Mouse (Mus musculus) spleen, postnatal 4 days (tissue): ENCODE results near the gene Abca2.
"Not testable (repeated sequence)": the region's sequence is repeated elsewhere in the genome, so short reads cannot be mapped to it uniquely, and the experiment has no call there.

ENCODE experiments used
- DNase-seq, 2 experiments: peaks; one replicate each; pipeline ENCODE4 v3.0.0; 2022; ENCODE audit warnings: low spot score in 2 of 2

Abca2 gene

DNA sequence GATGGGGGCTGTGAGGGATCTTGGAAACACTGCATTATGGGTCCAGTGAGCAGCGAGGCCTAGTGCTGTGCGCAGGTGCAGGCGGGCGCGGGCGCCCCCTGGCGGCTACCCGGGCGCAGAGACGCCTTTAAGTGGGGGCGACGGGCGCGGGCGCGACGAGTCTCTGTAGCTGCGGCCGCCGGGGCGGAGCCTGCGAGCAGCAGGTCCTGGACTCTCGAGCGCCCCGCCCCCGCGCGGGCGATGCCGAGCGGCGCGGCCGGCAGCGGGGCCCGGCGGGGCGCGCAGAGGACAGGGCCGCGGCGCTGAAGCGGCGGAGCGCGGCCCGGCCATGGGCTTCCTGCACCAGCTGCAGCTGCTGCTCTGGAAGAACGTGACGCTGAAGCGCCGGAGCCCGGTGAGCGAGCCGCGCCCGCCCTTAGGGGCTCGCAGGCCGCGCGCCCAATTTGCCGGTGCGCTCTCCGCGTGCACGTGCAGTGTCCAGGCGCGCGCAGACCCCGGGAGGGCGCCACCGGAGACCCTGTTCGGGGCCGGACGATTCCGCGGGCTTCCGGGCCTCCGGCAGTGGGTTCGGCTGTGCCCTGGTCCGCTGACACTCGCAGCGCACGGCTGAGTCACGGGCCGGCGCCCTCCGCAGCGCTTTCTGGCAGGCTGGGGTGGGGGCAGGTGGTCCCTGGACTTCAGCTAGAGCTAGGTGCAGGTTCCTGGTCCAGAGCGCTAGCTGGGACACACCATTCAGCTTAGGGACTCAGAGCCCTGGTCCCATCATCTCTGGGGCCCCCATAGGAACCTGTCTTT is at the start of gene Abca2:
Abca2 (plus strand) TSS at position 262 of the 795 bp plus-strand sequence.
- peak; percentile 92 to 98 for DNase-seq

DNA sequence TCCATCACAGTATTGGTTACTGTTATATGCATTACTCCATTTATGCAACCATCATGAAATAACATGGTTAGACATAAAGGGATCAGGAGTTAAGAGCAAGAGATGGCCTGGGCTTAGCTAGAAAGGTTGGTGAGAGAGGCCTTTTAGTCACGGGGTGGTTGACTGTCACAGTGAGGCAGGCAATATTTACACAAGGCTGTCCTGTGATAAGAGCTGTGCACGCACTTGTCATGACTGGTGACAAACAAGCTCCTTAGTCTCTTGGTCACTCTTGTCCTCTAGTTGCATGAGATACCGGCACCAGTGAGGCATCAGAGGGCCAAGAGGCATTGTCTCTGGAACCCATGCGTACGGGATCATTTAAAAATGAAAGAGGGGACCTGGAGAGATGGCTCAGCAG is 44.0 kb upstream of the Abca2 start:
- no peak for DNase-seq

DNA sequence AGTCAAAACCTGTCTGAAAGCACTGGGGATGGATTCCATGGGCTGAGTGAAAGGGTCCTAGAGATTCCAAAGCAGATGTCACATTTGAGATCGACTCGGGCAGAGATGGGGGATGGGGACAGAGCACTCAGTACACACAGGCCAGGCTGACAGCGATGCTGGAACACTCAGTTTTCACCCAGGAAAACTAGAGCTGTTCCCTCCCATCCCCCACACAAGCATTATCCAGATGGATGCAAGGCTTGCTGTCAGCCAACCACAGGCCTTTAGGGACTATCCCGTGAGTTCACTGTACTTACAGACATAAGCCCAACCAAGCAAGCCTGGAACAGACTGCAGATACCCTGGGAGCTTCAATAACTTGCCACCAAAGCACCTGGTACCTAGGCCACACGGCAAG is 37.2 kb upstream of the Abca2 start:
- no peak for DNase-seq

DNA sequence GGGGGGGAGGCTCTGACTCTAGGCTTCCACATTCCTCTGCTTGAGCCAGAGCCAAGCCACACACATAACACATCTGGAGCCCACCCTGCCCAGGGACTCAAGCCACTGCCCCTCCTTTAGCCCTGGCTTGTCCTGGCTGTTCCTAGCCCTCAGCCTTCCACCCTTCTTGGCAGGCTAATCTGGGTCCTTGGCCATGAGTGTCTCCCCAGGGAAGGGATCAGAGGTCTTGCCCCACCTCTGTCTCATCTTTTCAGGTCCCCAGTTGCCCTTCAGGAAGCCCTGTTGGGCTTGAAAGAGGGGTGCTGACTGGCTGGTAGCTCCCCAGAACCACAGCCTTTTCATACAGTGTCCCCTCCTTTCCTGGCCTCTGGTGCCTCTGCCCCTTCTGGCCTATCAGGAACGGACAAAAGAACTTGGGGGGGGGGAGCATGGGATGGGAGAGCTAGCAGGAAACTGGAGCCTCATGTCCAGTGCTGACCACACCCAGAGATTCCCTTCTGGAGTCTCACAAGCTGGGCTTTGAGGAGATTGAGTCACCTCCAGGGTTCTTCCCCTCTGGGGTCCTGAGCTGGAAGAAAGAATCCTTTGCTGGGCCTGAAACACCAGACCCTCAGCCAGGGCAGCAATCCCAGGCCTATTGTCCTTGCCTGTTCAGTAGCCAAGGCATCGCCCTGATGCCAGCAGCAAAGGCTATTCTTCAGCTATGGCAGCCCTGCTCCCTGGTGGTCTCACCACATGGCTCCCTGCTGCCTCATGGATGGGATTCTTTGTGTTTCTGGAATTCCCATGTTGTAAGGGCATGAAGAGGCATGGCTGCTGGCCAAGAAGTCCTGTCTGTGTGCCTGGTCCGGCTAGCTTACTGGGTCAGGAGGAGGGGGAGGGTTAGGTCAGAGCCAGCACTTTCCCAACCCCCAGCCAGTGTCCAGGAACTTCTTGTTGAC is 34.0 kb upstream of the Abca2 start:
- DNase-seq, result no peak

DNA sequence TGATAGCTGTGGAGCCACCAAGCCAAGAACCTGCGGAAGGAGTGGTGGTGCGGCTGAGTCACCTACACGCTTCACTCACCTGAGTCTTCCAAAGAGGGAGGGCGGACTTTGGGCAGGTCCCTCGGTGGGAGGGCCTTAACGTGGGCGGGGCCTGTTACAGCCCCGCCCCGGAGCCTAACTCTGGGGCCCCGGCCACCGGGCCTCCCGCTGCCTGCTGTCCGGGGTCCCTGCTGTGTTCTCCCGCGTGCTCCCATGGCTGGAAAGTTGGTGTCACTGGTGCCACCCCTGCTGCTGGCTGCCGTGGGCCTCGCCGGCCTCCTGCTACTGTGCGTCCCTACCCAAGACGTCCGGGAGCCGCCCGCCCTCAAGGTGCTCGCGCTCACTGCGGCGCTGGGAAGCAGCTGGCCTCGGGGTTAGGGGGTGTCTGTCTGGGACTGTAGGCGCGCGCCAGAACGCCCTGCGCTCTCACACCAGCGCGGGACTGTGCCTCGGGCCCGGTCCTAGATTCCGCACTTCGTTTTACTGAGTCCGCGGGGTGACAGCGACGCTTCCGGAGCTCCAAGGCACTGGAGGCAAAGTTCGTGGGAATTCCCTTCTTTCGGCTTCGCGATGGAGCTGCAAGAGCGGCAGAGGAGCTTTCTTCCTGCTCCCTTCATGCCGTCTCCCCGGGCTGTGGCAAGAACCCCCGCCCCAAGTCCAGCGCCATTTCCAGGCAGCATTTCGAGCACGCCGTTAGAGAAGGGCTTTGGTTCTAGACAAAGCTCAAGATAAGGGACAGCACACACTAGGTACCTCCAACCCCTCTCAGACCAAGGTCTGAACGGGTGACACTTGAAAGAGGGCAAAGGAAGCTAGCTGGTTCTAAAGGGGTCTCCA is 32.5 kb upstream of the Abca2 start, which contains the start of gene Entpd2:
Entpd2 (plus strand) TSS at position 154 of the 876 bp plus-strand sequence.
- DNase-seq, result peak in 1 of 2 experiments; percentile 12

DNA sequence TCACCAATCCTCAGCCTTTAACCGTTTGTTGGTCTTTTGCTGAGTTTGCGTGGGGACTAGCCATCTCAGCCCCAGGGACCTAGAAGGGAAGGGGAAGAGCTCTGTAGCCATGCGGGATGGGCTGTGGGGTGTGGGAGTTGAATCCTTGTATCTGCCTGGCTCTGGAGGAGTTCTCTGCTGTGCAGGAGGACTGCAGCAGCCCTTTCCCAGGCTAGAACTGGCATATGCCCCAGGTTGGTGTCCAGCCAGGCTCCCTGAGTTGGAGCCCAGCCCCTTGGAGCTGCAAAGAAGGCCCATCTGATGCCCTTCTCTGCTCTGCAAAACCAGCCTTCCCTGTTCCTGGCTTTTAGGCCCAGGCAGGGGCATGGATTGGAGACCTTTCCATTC is 31.9 kb upstream of the Abca2 start:
- no peak for DNase-seq

DNA sequence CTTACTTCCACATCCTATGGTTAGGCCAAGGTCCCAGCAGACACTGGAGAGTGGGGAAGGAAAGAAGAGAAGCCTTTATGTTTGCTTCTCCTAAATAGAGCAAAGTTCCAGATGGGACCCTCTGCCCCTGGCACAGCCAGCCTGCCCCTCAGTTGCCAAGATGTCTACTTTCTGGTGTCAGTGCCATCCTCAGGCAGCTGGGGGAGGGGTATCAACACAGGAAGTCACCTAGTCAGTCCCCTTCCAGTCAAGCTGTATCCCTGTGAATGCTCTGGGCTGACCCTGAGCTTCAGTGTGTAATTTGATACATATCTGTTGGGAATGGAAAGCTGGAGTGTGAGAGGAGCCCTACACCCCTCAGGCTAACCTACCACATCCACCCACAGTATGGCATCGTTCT is 31.5 kb upstream of the Abca2 start:
- no peak for DNase-seq

DNA sequence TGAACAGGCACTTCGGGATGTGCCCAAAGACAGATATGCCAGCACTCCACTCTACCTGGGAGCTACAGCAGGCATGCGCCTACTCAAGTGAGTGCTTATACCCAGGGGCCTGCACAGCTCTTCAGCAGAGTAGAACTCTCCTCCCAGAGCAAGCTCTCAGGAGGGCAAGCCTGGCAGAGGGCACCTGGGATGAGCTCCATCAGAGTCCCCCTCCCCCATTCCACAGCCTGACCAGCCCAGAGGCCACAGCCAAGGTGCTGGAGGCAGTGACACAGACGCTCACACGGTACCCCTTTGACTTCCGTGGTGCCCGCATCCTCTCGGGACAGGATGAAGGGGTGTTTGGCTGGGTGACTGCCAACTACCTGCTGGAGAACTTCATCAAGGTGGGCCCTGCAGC is 30.4 kb upstream of the Abca2 start:
- DNase-seq, result no peak

DNA sequence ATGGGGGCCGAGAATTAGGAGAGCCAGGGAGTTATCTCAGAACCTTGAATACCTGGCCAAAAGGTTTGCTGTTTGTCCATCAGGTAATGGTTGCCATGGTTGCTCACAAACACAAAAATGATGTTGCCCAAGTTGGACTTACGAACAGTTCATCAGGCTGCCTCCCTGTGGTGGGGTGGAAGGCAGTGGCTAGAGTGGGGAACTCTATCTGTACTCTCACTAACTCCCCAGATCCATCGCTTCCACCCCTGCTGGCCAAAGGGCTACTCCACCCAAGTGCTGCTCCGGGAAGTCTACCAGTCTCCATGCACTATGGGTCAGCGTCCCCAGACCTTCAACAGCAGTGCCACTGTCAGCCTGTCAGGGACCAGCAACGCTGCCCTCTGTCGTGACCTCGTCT is 29.5 kb upstream of the Abca2 start, which contains the start of gene Npdc1:
Npdc1 (plus strand) TSS at position 301 of the 400 bp plus-strand sequence.
- no peak for DNase-seq

DNA sequence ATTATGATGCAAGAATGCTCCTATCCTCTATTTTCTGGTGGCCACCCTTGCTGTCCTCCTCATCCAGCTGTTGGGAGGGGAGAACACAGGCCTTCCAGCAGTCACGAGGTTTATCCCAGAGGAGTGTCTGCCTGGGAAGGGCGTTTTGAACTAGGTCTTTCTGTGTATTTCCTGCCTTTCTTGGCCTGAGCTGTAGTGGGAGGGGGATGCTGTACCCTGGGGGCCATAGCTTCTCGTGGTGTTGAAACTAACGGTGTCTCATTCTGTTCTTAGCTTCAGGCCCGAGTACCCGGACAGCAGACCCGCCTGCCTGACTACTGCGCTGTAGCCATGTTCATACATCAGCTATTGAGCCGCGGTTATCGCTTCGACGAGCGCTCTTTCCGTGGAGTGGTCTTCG is 28.2 kb upstream of the Abca2 start:
- DNase-seq, result no peak

DNA sequence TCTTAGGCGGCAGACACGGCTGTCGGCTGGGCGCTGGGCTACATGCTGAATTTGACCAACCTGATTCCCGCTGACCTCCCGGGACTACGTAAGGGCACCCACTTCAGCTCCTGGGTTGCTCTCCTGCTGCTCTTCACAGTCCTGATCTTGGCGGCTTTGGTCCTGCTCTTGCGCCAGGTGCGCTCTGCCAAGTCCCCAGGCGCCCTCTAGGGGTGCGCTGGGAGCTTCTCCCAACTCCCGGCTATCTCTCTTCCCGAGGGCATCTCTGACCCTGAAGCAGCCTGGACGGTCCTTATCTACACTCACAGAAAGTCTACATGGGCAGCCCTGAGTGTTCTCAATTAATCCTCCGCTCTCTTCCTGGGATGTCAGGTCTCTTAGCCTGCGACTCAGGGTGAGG is 27.7 kb upstream of the Abca2 start:
- DNase-seq, result peak in 1 of 2 experiments; percentile 25

DNA sequence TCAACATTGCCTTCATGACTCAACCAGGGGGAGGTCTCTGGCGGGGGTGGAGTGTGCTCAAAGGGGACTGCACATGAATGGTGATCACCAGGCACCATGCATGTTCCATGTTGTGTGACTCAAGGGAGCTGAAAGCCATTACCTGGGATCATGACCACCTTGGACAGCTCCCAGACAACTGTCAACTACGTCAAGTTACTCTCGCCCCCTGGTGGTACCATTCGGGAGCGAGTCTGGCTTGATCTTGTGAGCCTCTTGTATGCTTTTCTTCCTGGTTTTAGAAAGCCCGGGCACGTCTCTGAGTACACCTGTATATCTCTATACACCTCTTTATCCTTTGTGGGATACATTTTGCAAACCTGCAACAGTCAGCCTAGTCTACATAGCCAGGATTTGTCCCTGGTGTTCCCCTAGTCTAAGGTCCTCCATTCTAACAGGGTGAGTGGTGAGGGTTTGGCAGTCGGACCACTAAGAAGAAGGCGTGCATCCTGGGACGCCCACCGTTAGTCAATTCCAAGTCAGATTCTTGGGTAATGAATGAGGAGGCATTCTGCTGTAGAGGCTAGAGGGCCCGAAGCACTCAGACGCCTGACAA is 26.0 kb upstream of the Abca2 start:
- DNase-seq, result peak; percentile 82 to 93

DNA sequence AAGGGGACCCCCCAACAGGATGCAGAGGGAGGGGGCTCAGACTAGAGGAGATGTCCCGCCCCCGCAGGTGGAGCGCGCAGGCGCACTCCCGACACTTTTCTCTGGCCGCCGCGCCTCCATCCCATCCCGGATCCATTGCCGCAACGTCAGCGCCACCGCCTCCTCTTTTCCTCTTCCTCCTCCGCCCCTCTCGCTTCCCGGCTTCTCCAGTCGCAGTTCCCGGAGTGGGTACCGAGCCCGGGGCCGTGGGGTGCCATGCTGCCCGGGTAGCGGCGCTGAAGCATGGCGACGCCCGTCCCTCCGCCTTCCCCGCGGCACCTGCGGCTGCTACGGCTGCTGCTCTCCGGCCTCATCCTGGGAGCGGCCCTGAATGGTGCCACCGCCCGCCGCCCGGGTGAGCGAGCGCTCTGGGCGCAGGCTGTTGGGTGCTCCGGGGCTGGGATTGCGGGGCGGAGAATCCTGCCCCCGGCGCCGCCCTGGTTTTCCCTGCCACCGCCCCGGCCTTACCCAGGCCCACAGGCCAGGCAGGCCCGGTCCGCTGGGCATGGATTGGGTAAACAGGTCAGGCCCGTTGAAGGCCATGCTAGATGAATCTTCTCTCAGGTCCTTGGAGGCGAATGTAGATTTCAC is 25.4 kb upstream of the Abca2 start:
- DNase-seq, result no peak

DNA sequence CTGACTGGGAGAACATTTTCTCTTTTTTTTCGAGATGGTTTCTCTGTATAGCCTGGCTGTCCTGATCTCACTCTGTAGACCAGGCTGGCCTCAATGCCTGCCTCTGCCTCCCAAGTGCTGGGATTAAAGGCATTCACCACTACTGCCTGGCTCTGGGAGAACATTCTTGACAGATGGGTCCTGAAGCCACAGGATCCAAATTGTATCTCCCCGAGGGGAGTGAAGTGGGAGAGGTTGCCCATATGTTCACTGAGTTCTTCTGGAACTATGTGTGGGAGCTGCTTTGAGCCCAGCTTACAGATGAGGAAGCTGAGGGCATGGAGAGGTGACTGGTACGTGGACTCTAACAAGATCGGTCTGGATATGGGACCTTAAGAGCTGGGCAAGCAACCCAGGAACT is 24.5 kb upstream of the Abca2 start:
- no peak for DNase-seq

DNA sequence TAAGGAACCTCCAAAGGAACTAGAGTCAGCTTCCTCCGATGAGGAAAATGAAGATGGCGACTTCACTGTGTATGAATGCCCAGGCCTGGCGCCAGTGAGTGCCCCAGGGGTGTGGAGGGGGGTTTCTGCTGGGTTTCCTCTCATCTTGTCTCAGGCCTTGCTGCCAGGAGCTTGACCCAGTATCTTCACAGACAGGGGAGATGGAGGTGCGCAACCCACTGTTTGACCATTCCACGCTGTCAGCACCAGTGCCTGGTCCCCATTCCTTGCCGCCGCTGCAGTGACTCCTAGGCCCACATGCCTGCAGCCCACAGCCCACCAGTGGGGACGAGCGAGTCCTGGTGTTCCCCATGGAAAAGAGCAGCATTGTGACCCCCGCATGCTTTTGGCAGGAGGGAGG is 19.6 kb upstream of the Abca2 start:
- peak in 1 of 2 experiments; percentile 10 for DNase-seq

DNA sequence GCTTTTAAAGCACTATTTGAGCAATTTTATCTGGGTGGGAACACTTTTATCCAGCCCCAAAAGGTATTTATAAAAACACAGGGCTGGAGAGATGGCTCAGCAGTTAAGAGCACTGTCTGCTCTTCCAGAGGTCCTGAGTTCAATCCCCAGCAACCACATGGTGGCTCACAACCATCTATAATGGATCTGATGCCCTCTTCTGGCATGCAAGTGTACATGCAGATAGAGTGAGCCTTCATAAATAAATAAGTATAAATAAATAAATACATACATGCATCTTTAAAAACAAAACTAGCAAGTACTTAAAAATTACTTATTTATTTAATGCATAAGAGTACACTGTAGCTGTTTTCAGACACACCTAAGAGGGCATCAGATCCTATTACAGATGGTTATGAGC is 15.1 kb upstream of the Abca2 start:
- not testable (repeated sequence) for DNase-seq

DNA sequence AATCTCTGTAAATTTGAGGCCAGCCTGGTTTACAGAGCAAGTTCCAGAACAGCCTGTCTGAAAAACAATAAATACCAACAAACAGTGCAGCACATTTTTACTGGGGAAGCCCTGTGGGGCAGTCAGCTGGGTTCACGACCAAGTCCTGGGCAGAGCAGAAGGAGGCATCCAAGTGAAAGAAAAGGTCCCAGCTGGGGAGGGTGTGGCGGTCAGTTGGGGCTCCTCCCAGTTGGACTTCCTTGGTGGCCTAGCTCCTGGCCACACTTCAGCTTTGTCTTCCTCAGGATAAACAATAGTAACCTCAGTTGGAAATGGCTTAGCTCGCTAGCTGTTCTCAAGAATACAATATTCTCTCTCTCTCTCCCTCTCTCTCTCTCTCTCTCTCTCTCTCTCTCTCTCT is 11.1 kb upstream of the Abca2 start:
- DNase-seq, result no peak

DNA sequence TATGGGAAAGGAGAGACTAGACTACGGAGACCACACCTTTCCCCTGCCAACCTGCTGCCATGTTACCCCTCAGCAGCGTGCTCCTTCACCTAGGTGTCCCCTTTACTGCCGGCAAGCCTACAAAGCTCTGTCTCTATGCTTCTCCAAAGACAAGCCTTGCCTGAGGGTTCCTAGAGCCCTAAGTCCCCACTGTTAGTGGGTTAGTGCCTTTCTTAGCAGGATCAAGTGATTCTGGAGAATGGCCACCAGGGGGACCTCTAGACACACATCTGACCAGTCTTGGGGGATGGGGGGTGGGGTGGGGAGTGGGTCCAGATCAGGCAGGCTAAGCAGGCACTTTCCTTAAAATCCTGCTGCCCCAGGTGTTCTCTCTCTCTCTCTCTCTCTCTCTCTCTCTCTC is 6.6 kb upstream of the Abca2 start:
- no peak for DNase-seq

DNA sequence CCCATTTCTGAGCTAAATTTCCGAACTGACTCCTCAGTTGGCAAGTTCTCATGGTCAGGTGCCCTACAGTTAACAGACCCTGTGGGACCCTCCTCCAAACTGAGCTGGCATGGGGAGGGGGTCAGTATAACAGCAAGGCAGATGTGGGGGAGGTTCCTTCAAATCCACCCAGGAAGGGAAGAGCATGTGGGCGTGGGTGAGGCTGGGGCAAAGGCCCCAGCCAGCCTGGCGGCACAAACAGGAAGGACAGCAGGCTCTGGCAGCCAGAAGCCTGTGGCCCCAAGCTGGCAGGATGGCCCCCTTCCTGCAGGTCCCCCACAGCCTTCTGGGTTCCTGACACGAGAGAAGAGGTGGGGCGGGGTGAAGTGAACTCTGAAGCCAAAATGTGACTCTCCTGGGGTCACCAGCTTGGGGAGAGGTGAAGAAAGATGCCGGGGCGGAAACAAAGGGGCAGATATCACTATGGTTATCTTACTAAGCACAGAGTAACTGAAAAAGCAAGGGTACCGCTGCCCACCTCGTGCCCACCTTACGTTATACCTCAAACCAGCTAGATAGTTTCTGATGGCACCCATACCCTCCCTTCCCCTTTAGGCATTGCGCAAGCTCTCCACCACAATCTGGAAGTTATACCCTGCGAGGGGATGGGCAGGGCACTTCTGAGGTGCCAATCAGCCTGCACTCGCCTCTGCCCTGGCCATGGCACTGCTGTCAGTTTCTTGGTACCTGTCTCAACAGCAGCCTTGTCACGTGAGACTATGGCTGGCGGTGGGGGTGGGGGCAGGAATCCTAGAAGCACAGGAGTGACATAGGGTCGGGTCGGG is 5.7 kb upstream of the Abca2 start, which contains the start of gene Fut7:
Fut7 (plus strand) TSS at position 681 of the 824 bp plus-strand sequence.
- peak in 1 of 2 experiments; percentile 41 for DNase-seq

DNA sequence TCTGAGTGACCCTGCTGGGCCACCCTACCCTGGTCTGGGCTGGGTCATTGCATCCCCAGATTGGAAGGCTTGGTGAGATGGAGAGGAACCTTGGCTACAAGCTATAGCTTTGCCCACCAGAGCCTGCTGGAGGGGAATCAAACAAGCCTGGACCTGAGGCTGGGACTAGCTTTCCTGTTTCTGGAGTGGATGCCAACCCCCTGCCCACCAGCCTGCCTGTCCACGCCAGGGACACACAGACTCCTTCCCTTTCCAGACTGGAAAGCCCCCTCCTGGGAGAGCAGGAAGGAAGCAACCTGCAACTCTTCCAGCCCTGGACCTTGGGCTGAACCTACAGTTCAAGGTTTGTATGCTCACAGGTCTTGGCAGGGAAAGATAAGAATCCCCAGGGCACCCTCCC is 4.9 kb upstream of the Abca2 start:
- no peak for DNase-seq
